Comparison of ENCODE assay signal across 31 mouse cellular contexts in the genomic region with DNA sequence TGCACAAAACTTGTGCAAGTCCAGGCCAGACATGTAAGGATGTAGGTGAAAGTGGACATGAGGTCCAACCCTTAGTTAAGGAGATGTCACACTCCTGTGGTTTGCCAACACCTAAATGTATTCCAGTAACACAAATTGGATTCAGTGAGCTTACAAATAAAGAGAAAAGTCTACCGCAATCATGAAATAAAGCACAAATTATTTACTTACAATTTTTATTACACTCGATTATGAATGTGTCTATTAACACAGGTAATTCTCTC. TPM values are rescaled to one million over a fixed set of nuclear protein-coding genes. Genes with fewer than 3 reads are reported as not detected.
"Had no signal": no experiment of that assay in that cellular context is flagged by ENCODE, and none has a peak within 500 bp of the region (broad histone marks: within the 10 kb centered on the region; RNA-seq: fewer than 3 reads in every experiment).

No protein-coding gene starts in this region.

- H3K9me3 ChIP-seq: hindbrain, embryonic 15.5 days; limb, embryonic 12.5 days; limb, embryonic 15.5 days; midbrain, embryonic 10.5 days; midbrain, embryonic 13.5 days; neural tube, embryonic 13.5 days had no signal

- H3K4me3 ChIP-seq: hindbrain, embryonic 15.5 days; left cerebral cortex, adult 2 months; limb, embryonic 12.5 days; limb, embryonic 15.5 days; megakaryocyte, embryonic 14.5 days; midbrain, embryonic 10.5 days; midbrain, embryonic 13.5 days; myocyte; neural tube, embryonic 13.5 days had no signal

- DNase-seq: layer of hippocampus, postnatal 36 days; liver, postnatal 0 days; lung, embryonic 14.5 days; retina, postnatal 1 day; thymus, adult 18-20 months; thymus, postnatal 36 days had no signal

- H3K36me3 ChIP-seq: hindbrain, embryonic 15.5 days; limb, embryonic 12.5 days; limb, embryonic 15.5 days; midbrain, embryonic 10.5 days; midbrain, embryonic 13.5 days; neural tube, embryonic 13.5 days had no signal

- H3K4me2 ChIP-seq: hindbrain, embryonic 15.5 days; limb, embryonic 12.5 days; limb, embryonic 15.5 days; liver, embryonic 11.5 days; lung, embryonic 14.5 days; midbrain, embryonic 13.5 days; neural tube, embryonic 13.5 days had no signal

- H3K9ac ChIP-seq: hindbrain, embryonic 15.5 days; limb, embryonic 12.5 days; limb, embryonic 15.5 days; liver, embryonic 14.5 days; liver, postnatal 0 days; lung, embryonic 14.5 days; midbrain, embryonic 13.5 days; neural tube, embryonic 13.5 days had no signal

- H3K27ac ChIP-seq: hindbrain, embryonic 15.5 days; left cerebral cortex, adult 2 months; limb, embryonic 12.5 days; limb, embryonic 15.5 days; liver, embryonic 14.5 days; midbrain, embryonic 10.5 days; midbrain, embryonic 13.5 days; neural tube, embryonic 13.5 days had no signal

- H3K27me3 ChIP-seq: hindbrain, embryonic 15.5 days; limb, embryonic 12.5 days; limb, embryonic 15.5 days; megakaryocyte, embryonic 14.5 days; midbrain, embryonic 13.5 days; neural tube, embryonic 13.5 days had no signal

- ATAC-seq: liver, postnatal 0 days; lung, postnatal 0 days; midbrain, embryonic 13.5 days; midbrain, embryonic 16.5 days had no signal

- H3K4me1 ChIP-seq: hindbrain, embryonic 15.5 days; limb, embryonic 12.5 days; limb, embryonic 15.5 days; megakaryocyte, embryonic 14.5 days; midbrain, embryonic 10.5 days; midbrain, embryonic 13.5 days; neural tube, embryonic 13.5 days had no signal

RNA-seq across cellular contexts. Expression of gene Sult1e1, which starts 23.7 kb away (rescaled TPM):
- total RNA-seq: layer of hippocampus, adult 8-10 months; layer of hippocampus, postnatal 10 days; layer of hippocampus, postnatal 36 days; left cerebral cortex, adult 2 months; left cerebral cortex, postnatal 10 days; left cerebral cortex, postnatal 36 days; monocyte, adult 5-6 weeks; neutrophil, adult 5-6 weeks had no signal
- polyA plus RNA-seq: hindbrain, embryonic 15.5 days; intestine, embryonic 14.5 days; limb, embryonic 12.5 days; limb, embryonic 15.5 days; liver, embryonic 11.5 days; liver, embryonic 14.5 days; lung, embryonic 14.5 days; lung, postnatal 0 days; midbrain, embryonic 13.5 days; midbrain, embryonic 16.5 days; myocyte; neural tube, embryonic 13.5 days; small intestine, adult 2 months; spleen, adult 2 months had no signal

RNA-seq across cellular contexts. Expression of gene Sult1d1, which starts 46.2 kb away (rescaled TPM):
- total RNA-seq: layer of hippocampus, adult 8-10 months; layer of hippocampus, postnatal 10 days; layer of hippocampus, postnatal 36 days; left cerebral cortex, adult 2 months; left cerebral cortex, postnatal 10 days; left cerebral cortex, postnatal 36 days; monocyte, adult 5-6 weeks; neutrophil, adult 5-6 weeks had no signal
- polyA plus RNA-seq: hindbrain, embryonic 15.5 days; limb, embryonic 12.5 days; limb, embryonic 15.5 days; lung, embryonic 14.5 days; midbrain, embryonic 10.5 days; midbrain, embryonic 13.5 days; midbrain, embryonic 16.5 days; myocyte; neural tube, embryonic 13.5 days; spleen, adult 2 months; testis, adult 2 months had no signal

RNA-seq across cellular contexts. Expression of gene Csn1s1, which starts 50.9 kb away (rescaled TPM):
- total RNA-seq: layer of hippocampus, adult 8-10 months; layer of hippocampus, postnatal 10 days; layer of hippocampus, postnatal 36 days; left cerebral cortex, adult 2 months; left cerebral cortex, postnatal 10 days; left cerebral cortex, postnatal 36 days; monocyte, adult 5-6 weeks; neutrophil, adult 5-6 weeks had no signal
- polyA plus RNA-seq: hindbrain, embryonic 15.5 days; intestine, embryonic 14.5 days; limb, embryonic 12.5 days; limb, embryonic 15.5 days; liver, embryonic 11.5 days; liver, embryonic 14.5 days; liver, postnatal 0 days; lung, embryonic 14.5 days; midbrain, embryonic 10.5 days; midbrain, embryonic 13.5 days; myocyte; neural tube, embryonic 13.5 days; small intestine, adult 2 months; spleen, adult 2 months; stomach, embryonic 16.5 days; testis, adult 2 months; urinary bladder, adult 2 months had no signal
